Mouse (Mus musculus) kidney, adult 2 months (tissue): ENCODE data around the gene Rdx.

Source experiments
- CTCF ChIP-seq: fragments of 200-500 bp; conservative IDR thresholded peaks from 2 replicates; pipeline ENCODE4 v1.5.1; 2011; ENCODE audit warnings: low read depth, mild to moderate bottlenecking, control low read depth, low read length, moderate library complexity, mixed read lengths; ENCODE audit not compliant: insufficient read depth, insufficient read length
- POLR2A ChIP-seq: fragments of 200-500 bp; IDR thresholded peaks from one replicate; pipeline ENCODE4 v1.6.1; 2011; ENCODE audit warnings: low read depth, low read length, control low read depth

- TF ChIP-seq CTCF (no peak), POLR2A (no peak)
These were observed 78.3 kb downstream of the Rdx start for GRCm38 (mm10) chr9:52125225-52125624.
